Mouse (Mus musculus) gonadal fat pad, adult 2 months (tissue): ENCODE results near the gene Zap70. TPM values are rescaled to one million over a fixed set of nuclear protein-coding genes. Genes with fewer than 3 reads are reported as not detected.

Experiments used
- DNase-seq: peaks from one replicate; pipeline ENCODE4 v3.0.0-alpha.2; 2012; ENCODE audit warnings: low read depth
- polyA plus RNA-seq: library from polyadenylated mRNA; depleted of rRNA; stranded (reverse); fragments of >200 nt; gene quantifications from 2 replicates; pipeline ENCODE4 v1.2.3, GENCODE M21; 2012; rRNA removed

Zap70 gene
- polyA plus RNA-seq, 1 experiment: 16.6 TPM

DNA sequence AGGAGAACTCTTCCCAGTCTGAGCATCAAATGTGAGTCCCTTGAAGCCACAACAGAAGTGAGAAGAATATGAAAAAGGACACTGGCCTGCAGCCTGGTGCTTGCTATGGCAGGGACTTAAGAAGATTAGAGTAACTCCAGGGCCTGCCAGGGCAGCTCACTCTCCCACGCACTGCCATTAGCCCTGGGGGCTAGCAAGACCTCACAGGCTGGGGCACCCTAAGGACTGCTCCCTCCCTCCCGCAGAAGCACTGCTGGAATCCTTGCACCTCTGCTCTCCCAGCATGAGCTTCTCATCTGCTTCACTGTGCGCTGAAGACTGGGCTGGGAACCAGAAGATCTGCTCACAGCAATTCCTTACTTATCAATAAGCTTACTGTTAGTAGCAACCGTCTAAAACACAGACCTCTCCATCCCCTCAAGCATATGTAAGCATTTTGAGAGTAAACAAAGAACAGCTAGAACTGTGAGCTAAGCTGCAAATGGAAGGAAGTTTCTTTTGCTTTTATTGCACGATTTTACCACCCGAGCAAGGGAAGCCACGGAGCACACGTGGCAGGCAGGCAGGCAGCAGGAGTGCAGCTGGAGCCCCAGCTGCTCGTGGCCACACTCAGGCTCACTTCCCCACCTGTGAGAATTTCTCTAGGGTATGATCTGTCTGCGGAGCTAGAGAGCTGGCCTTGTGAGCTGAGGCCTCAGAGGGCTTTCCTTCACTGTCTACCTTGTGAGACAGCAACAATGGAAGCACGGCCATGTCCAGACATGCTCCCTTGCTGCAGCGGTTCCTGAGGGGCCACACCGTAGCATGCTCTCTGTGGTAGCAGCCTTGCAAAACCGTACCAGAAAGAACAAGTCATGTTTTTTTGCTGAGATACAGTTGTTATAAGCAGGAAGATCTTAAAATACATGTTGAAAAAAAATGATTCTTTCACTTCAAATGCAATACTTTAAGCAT is 69.6 kb downstream of the Zap70 start:
- peak; percentile 52 for DNase-seq

Other genes starting within 250 kb of the Zap70 start
- 19.3 and 25.6 TPM in 2 replicates for gene Cnnm3, start 249.9 kb upstream of the Zap70 start, polyA plus RNA-seq
- 9.3 and 13.5 TPM in 2 replicates for gene Ankrd23, start 224.9 kb upstream of the Zap70 start, polyA plus RNA-seq
- gene Gm42417, start 222.4 kb upstream of the Zap70 start, polyA plus RNA-seq: not detected in 2 replicates
- 17.7 and 19.5 TPM in 2 replicates for gene Ankrd39, start 214.4 kb upstream of the Zap70 start, polyA plus RNA-seq
- 20.6 and 21.9 TPM in 2 replicates for gene Sema4c, start 203.4 kb upstream of the Zap70 start, polyA plus RNA-seq
- gene Fam178b, start 78.6 kb upstream of the Zap70 start, polyA plus RNA-seq: 6.8 and 10.5 TPM in 2 replicates
- gene Cox5b, start 70.3 kb upstream of the Zap70 start, polyA plus RNA-seq: 453 and 480 TPM in 2 replicates
- 0.11 TPM in 1 of 2 replicates, not detected in the other for gene 4933424G06Rik, start 51.6 kb upstream of the Zap70 start, polyA plus RNA-seq
- 102 and 123 TPM in 2 replicates for gene Actr1b, start 47.4 kb upstream of the Zap70 start, polyA plus RNA-seq
- 14.3 and 21.3 TPM in 2 replicates for gene Tmem131, start 181.9 kb downstream of the Zap70 start, polyA plus RNA-seq